Mouse (Mus musculus) hindbrain, postnatal 0 days (tissue): ENCODE measurements around the gene Ptn. TPM values are rescaled to one million over a fixed set of nuclear protein-coding genes. Genes with fewer than 3 reads are reported as not detected.

Source experiments
- ATAC-seq: fragments of 200-750 bp; cut with Nextera tagmentation; 2 replicates; pipeline ENCODE4 v1.8.0; 2017; ENCODE audit warnings: mild to moderate bottlenecking, moderate TSS enrichment, moderate library complexity
- DNase-seq: peaks from one replicate; pipeline ENCODE4 v3.0.0-alpha.2; 2015; ENCODE audit warnings: low spot score
- H3K27ac ChIP-seq: fragments of 300-500 bp; sonication (generic); 2 replicates; pipeline ENCODE4 v1.5.1; 2014; ENCODE audit warnings: mild to moderate bottlenecking
- H3K27me3 ChIP-seq: fragments of 300-500 bp; sonication (generic); 2 replicates; pipeline ENCODE4 v1.6.1; 2014; ENCODE audit warnings: low read length, mixed read lengths; ENCODE audit not compliant: insufficient read depth
- H3K36me3 ChIP-seq: fragments of 300-500 bp; sonication (generic); 2 replicates; pipeline ENCODE4 v1.6.1; 2014; ENCODE audit warnings: low read length, mixed read lengths; ENCODE audit not compliant: insufficient read depth
- H3K4me1 ChIP-seq: fragments of 300-500 bp; sonication (generic); 2 replicates; pipeline ENCODE4 v1.6.1; 2014; ENCODE audit warnings: antibody characterized with exemption, low read length, mixed read lengths; ENCODE audit not compliant: insufficient read depth
- H3K4me2 ChIP-seq: fragments of 300-500 bp; sonication (generic); 2 replicates; pipeline ENCODE4 v1.6.1; 2014; ENCODE audit warnings: low read depth, mild to moderate bottlenecking, low read length, moderate library complexity, mixed read lengths
- H3K4me3 ChIP-seq: fragments of 300-500 bp; sonication (generic); 2 replicates; pipeline ENCODE4 v1.5.1; 2014; ENCODE audit warnings: low read length
- H3K9ac ChIP-seq: fragments of 300-500 bp; sonication (generic); replicated peaks from 2 replicates; pipeline ENCODE4 v1.6.1; 2014; ENCODE audit warnings: mild to moderate bottlenecking, low read length, moderate library complexity, mixed read lengths
- H3K9me3 ChIP-seq: fragments of 300-500 bp; sonication (generic); 2 replicates; pipeline ENCODE4 v1.6.1; 2016; ENCODE audit warnings: low read length, mixed read lengths
- CTCF ChIP-seq: IDR thresholded peaks from 2 replicates; pipeline ENCODE4 v1.5.1; 2016; ENCODE audit warnings: antibody characterized with exemption, control low read depth, low read depth
- WGBS: fragments of 180-500 bp; shearing (Covaris S2); extraction: QIAGEN DNeasy Blood & Tissue Kit; methylation state at CpG from one replicate; pipeline ENCODE4 v1.1.7; 2014; 5-methylcytosine and 5-hydroxymethylcytosine counted together
- polyA plus RNA-seq: library from polyadenylated mRNA; unstranded; fragments of >200 nt; fragmentation: Nextera tagmentation; extraction: Ambion mirVana; gene quantifications from 2 replicates; pipeline ENCODE4 v1.2.1, GENCODE M21; 2015
- total RNA-seq: library from RNA; depleted of rRNA; stranded (reverse); fragments of >200 nt; gene quantifications from 2 replicates; pipeline ENCODE4 v1.2.3, GENCODE M21; 2014

The Ptn gene
- total and polyA plus RNA-seq, 2 experiments from 2014 or later, result 403 to 1,251 TPM

GRCm38 (mm10) chr6:36843031-36843488 is 33.0 kb upstream of the Ptn start:
- Histone ChIP-seq H3K36me3 (peaks cover 4% of the 10 kb centered on the region; the same call in 1 of the 2 replicates), H3K4me1 (peaks cover 4% of the 10 kb centered on the region; the same call in 1 of the 2 replicates), H3K4me2 (no peak overlapping the region), H3K9ac (no peak overlapping the region), H3K27ac (peak overlapping the region; percentile 20; the same call in 1 of the 2 replicates), H3K27me3 (no peaks in the 10 kb centered on the region), H3K4me3 (no peak overlapping the region), H3K9me3 (no peaks in the 10 kb centered on the region)
- no peak; the same call in 1 of the 2 replicates for ATAC-seq
- 45% methylated on average over 3 of the region's 3 CpGs for WGBS
- TF ChIP-seq CTCF, result no peak
- peak; percentile 43 for DNase-seq

- no peak overlapping the region for H3K4me3 ChIP-seq
- WGBS, result 80% methylated on average over 5 of the region's 5 CpGs
- H3K27me3 ChIP-seq, result no peaks in the 10 kb centered on the region
- no peak overlapping the region for H3K27ac ChIP-seq
- H3K36me3 ChIP-seq, result peaks cover 4% of the 10 kb centered on the region; the same call in 1 of the 2 replicates
- DNase-seq, result no peak
- H3K4me2 ChIP-seq, result no peak overlapping the region
- H3K9me3 ChIP-seq, result no peaks in the 10 kb centered on the region
- H3K9ac ChIP-seq, result no peak overlapping the region
- no peak for TF ChIP-seq CTCF
- peaks cover 4% of the 10 kb centered on the region; the same call in 1 of the 2 replicates for H3K4me1 ChIP-seq
- ATAC-seq, result no peak
These were observed 32.3 kb upstream of the Ptn start for GRCm38 (mm10) chr6:36842101-36842922.

- H3K27me3 ChIP-seq, result no peaks in the 10 kb centered on the region
- no peak overlapping the region for H3K4me3 ChIP-seq
- no peak overlapping the region for H3K4me2 ChIP-seq
- WGBS, result 74% methylated on average over 3 of the region's 3 CpGs
- H3K9ac ChIP-seq, result no peak overlapping the region
- ATAC-seq (no peak), DNase-seq (no peak)
- 0 out of 2 replicates have a peak, but pooled peaks cover 4% of the 10 kb centered on the region for H3K36me3 ChIP-seq
- H3K4me1 ChIP-seq, result peaks cover 4% of the 10 kb centered on the region; the same call in 1 of the 2 replicates
- no peak for TF ChIP-seq CTCF
- H3K27ac ChIP-seq, result no peak overlapping the region
- H3K9me3 ChIP-seq, result no peaks in the 10 kb centered on the region
These were observed 31.7 kb upstream of the Ptn start for GRCm38 (mm10) chr6:36841701-36842100.

GRCm38 (mm10) chr6:36841174-36841573 is 31.2 kb upstream of the Ptn start:
- TF ChIP-seq CTCF, result no peak
- no peak overlapping the region for H3K4me3 ChIP-seq
- H3K27me3 ChIP-seq, result no peaks in the 10 kb centered on the region
- no peaks in the 10 kb centered on the region for H3K36me3 ChIP-seq
- no peaks in the 10 kb centered on the region for H3K9me3 ChIP-seq
- DNase-seq (no peak), ATAC-seq (no peak)
- H3K27ac ChIP-seq, result no peak overlapping the region
- no peak overlapping the region for H3K9ac ChIP-seq
- H3K4me2 ChIP-seq, result no peak overlapping the region
- H3K4me1 ChIP-seq, result peaks cover 4% of the 10 kb centered on the region; the same call in 1 of the 2 replicates

- WGBS, result 100% methylated on average over 1 of the region's 1 CpGs
- Histone ChIP-seq H3K27ac (no peak overlapping the region), H3K36me3 (no peaks in the 10 kb centered on the region), H3K9ac (no peak overlapping the region), H3K4me3 (no peak overlapping the region), H3K27me3 (no peaks in the 10 kb centered on the region), H3K4me2 (no peak overlapping the region), H3K4me1 (no peaks in the 10 kb centered on the region), H3K9me3 (no peaks in the 10 kb centered on the region)
- DNase-seq, result no peak
- ATAC-seq, result no peak
- no peak for TF ChIP-seq CTCF
These were observed 28.7 kb upstream of the Ptn start for GRCm38 (mm10) chr6:36838747-36839146.

- Histone ChIP-seq H3K9me3 (no peaks in the 10 kb centered on the region), H3K4me3 (no peak overlapping the region), H3K27ac (no peak overlapping the region), H3K4me2 (no peak overlapping the region), H3K36me3 (no peaks in the 10 kb centered on the region), H3K4me1 (no peaks in the 10 kb centered on the region), H3K9ac (no peak overlapping the region), H3K27me3 (no peaks in the 10 kb centered on the region)
- DNase-seq (peak; percentile 21), ATAC-seq (no peak)
- WGBS, result 63% methylated on average over 3 of the region's 3 CpGs
- no peak for TF ChIP-seq CTCF
These were observed 25.3 kb upstream of the Ptn start for GRCm38 (mm10) chr6:36835351-36835750.
